Mouse (Mus musculus): ENCODE measurements at regions not wholly inside any gene's neighbourhood (a gene's known extent, or its start where the extent isn't known, plus 50 kb on each side); places are given as distances from the start of the nearest gene placed in this dataset.

GRCm38 (mm10) chr4:5379215-5379614 lies 586.1 kb upstream of the Impad1 start:
- intact Hi-C loops (cut with DNase I), result no loop called here
- DNase-seq, result no peak

GRCm38 (mm10) chr4:5358274-5358673 lies 565.1 kb upstream of the Impad1 start:
- intact Hi-C loops (cut with DNase I), result no loop called here

GRCm38 (mm10) chr4:5346226-5346625 lies 553.1 kb upstream of the Impad1 start:
- DNase-seq, result peak in 1 of 2 experiments; percentile 10
- intact Hi-C loops (cut with DNase I), result no loop called here

More at GRCm38 (mm10) chr4:5358274-5358673, 565.1 kb upstream of the Impad1 start:
- no peak for DNase-seq

- intact Hi-C loops (cut with DNase I), result no loop called here
- DNase-seq, result no peak
These were observed 551.6 kb upstream of the Impad1 start for GRCm38 (mm10) chr4:5344739-5345138.

- no peak for DNase-seq
- intact Hi-C loops (cut with DNase I), result no loop called here
These were observed 551.2 kb upstream of the Impad1 start for GRCm38 (mm10) chr4:5344311-5344710.

GRCm38 (mm10) chr4:5337158-5337896 lies 544.2 kb upstream of the Impad1 start:
- no peak for DNase-seq
- intact Hi-C loops (cut with DNase I), result no loop called here

GRCm38 (mm10) chr4:5335030-5335429 lies 541.9 kb upstream of the Impad1 start:
- DNase-seq, result no peak
- intact Hi-C loops (cut with DNase I), result no loop called here

- DNase-seq, result no peak
- intact Hi-C loops (cut with DNase I), result no loop called here
These were observed 535.5 kb upstream of the Impad1 start for GRCm38 (mm10) chr4:5328497-5329194.

- DNase-seq, result no peak
- intact Hi-C loops (cut with DNase I), result no loop called here
These were observed 534.1 kb upstream of the Impad1 start for GRCm38 (mm10) chr4:5327171-5327661.

GRCm38 (mm10) chr4:5301461-5301860 lies 508.3 kb upstream of the Impad1 start:
- intact Hi-C loops (cut with DNase I), result no loop called here
- no peak for DNase-seq

- DNase-seq, result no peak
- intact Hi-C loops (cut with DNase I), result no loop called here
These were observed 507.9 kb upstream of the Impad1 start for GRCm38 (mm10) chr4:5301017-5301416.

- no peak for DNase-seq
- intact Hi-C loops (cut with DNase I), result no loop called here
These were observed 506.1 kb upstream of the Impad1 start for GRCm38 (mm10) chr4:5299208-5299607.

GRCm38 (mm10) chr4:5294030-5294429 lies 500.9 kb upstream of the Impad1 start:
- no peak for DNase-seq
- intact Hi-C loops (cut with DNase I), result no loop called here

- intact Hi-C loops (cut with DNase I), result no loop called here
These were observed 483.0 kb upstream of the Impad1 start for GRCm38 (mm10) chr4:5276113-5276512.

More at GRCm38 (mm10) chr4:5276113-5276512, 483.0 kb upstream of the Impad1 start:
- DNase-seq, result no peak

Data from gastrocnemius, postnatal 36 days (tissue).